Mouse (Mus musculus): Measurements from ENCODE around the gene Dnaaf1. TPM values are rescaled to one million over a fixed set of nuclear protein-coding genes. Genes with fewer than 3 reads are reported as not detected.

Gene Dnaaf1
- total RNA-seq, 2 experiments from 2014 or later: not detected

DNA sequence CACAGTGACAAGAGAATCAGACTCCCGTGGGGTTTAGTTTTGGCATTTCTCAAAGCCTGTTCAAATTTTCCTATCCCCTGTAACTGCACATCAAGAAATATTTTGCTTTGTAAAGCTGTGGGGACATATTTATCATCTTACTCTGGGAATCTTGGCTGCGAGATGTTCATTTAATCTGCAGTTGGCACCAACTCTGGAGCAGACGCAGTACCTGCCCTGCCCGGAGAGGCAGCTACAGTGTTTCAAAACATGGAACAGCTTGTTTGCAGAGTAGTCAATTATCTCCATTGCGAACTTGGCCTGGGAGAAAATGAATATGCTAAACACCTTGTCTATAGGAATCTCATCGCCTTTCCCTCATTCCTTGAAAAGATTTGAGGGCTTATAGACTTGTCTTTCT lies 63.2 kb downstream of the Dnaaf1 start:
- intact Hi-C loops (cut with DNase I): no loop called here
- no peak for DNase-seq (ENCODE audit: extremely low spot score in 1 of 2, low spot score in 2 of 2)

DNA sequence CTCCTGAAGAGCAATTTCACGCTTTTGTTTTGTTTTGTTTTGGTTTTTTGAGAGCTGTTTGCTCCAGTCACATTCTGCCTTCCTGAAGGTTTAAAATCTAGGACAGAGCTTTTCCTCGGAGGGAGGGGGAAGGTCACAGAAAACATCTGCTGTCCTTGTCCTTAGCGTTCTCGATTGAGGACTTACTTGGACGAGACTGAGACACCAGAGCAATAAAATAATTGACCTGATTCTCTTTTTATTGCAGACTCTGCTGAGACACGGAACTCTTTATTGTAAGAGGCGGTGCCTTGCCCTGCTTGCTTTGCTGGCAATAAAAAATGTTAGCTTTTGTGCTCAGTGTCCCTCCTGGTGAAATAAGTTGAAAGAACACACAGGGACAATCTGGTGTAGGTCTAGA lies 64.8 kb downstream of the Dnaaf1 start:
- no peak for DNase-seq (ENCODE audit: extremely low spot score in 1 of 2, low spot score in 2 of 2)
- intact Hi-C loops (cut with DNase I): no loop called here

DNA sequence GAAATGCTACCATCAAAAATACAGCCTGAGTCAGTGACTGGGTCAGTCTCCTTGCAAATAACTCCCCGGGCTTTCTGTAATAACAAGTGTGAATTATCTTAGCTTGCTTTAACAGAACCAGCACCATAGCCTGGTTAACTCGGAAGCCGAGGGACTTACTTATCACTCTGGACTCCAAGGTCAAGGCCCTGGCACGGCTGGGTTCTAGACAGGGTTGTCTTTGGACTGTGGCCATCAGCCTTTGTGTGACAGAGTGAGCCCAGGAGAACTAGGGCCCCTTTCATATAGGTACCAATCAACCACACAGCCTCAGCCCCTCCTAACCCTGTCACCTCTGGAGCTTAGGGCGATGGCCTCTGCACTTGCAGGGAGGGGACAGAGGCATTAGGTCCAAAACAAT lies 66.0 kb downstream of the Dnaaf1 start:
- intact Hi-C loops (cut with DNase I): no loop called here
- no peak for DNase-seq (ENCODE audit: extremely low spot score in 1 of 2, low spot score in 2 of 2)

DNA sequence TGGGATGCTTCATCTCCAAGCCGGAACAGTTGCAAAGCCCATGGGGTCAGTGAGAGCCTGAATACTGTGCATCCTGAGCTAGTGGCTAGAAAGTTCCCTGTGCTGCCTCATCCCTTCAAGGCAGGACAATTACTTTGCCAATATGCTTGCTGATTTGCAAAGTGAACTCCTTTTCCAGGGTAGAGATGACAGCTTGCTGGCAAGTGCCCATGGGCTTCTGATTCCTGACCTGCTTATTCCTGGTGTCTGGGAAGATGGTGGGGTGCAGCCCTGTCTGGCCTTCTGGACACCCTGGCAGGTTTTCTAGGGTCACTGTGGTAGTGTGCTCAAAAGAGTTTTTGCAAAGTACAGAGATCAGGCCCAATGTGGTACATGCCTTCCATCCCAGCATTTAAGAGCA lies 67.9 kb downstream of the Dnaaf1 start:
- intact Hi-C loops (cut with DNase I): no loop called here

DNA sequence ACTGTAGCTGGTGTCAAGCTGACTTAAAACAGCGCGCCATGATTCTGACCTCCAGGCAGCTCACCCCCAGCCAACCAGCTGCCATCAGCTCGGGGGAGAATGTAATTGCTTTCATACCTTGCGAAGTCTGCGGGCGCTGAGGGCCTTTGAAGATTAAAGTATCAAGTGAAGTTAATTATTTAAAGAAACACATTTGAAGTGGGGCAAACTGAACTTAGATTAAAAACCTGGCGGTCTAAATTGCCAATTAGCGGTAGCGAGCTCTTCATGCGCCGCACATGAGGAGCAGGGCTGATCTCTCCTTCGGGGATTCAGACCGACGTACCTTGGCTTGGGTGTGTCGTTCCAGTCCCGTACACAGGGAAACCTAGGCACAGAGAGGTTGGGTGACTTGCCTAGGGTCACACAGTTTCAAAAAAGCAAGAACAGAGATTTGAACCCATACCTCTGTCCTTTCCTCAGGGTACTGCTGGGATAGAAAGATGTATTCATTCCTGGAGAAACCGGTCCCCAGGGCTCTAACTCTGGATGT lies 69.5 kb downstream of the Dnaaf1 start:
- DNase-seq (ENCODE audit: extremely low spot score in 1 of 2, low spot score in 2 of 2): no peak
- intact Hi-C loops (cut with DNase I): no loop called here

More for the DNA sequence above, 67.9 kb downstream of the Dnaaf1 start:
- no peak for DNase-seq (ENCODE audit: extremely low spot score in 1 of 2, low spot score in 2 of 2)

DNA sequence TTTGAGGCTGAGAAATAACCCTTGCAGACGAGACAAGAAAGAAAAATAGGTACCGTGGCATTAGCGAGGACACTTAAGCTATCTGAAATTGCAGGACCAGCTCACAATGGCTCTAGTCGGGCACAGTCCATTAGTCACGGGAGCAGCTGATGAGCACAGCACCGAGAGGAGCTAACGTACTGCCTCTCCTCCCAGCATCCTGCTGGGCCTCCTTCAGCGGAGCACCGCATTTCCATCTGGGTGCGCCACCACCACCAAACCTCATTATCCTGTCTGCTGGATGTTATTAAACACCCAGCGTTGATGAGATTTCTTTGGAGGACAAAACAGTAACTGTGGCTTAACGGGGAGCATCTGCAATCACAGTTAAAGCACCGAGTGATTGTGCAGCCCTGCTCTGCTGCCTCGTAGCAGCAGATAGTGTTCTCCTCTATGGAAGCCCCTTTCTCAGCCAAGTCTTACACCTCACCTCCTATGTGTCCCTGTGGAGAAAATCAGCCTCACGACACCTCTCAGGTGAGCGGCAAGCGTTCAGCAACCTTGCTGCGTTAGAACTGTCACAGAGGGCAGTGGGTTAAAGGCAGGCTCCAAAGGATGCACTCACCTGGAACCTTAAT lies 70.1 kb downstream of the Dnaaf1 start:
- intact Hi-C loops (cut with DNase I): no loop called here

DNA sequence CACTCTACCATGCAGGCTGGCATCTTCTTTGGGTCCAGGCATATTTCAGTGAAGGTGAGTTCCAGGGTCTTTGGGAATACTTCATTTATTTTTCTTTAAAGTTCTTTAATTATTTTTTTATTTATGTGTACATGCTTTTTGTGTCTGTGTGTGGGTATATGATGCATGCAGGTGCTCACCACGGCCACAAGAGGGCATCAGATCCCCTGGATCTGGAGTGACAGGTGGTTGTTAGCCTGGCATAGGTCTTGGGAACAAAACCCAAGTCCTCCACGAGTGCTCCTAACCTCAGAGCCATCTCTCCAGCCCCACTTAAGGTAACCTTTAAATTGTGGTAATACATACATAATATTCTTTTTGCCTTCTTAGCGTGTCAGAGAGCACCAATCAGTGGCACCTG lies 71.2 kb downstream of the Dnaaf1 start:
- DNase-seq (ENCODE audit: extremely low spot score in 1 of 2, low spot score in 2 of 2): no peak
- intact Hi-C loops (cut with DNase I): no loop called here

More for the DNA sequence above, 70.1 kb downstream of the Dnaaf1 start:
- DNase-seq (ENCODE audit: extremely low spot score in 1 of 2, low spot score in 2 of 2): no peak

DNA sequence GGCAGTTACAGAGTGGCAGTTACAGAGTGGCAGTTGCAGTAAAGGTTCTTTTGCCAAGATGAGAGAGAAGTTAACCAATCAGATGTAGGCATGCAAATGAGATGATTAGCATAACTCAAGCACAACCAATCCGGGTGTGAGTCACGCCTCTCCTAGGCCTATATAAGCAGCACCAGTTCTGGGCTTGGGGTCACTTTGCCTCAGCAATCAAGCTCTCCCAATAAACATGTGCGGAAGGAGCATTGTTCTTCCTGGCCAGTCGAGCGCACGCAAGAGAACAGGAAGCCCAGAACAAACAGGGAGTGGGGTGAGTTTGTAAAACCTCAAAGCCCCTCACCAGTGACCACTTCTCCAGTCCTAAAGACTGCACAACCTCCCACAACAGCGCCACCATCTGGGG lies 71.8 kb downstream of the Dnaaf1 start:
- intact Hi-C loops (cut with DNase I): no loop called here
- no peak for DNase-seq (ENCODE audit: extremely low spot score in 1 of 2, low spot score in 2 of 2)

Other genes starting within 250 kb of the Dnaaf1 start
- 100 to 1,000 TPM; 676 to 711 TPM for gene Hsbp1, start 230.7 kb upstream of the Dnaaf1 start, total RNA-seq (2021)
- 10 to 100 TPM; 23.4 to 24.6 TPM for gene Mlycd, start 180.4 kb upstream of the Dnaaf1 start, total RNA-seq (2021)
- gene Osgin1, start 141.1 kb upstream of the Dnaaf1 start, total RNA-seq (2021): 1 to 10 TPM in 1 of 2 experiments, not detected in 1; 1.2 TPM
- gene Necab2, start 128.5 kb upstream of the Dnaaf1 start, total RNA-seq (2021): 10 to 100 TPM; 51.6 to 63.6 TPM
- gene Slc38a8, start 73.5 kb upstream of the Dnaaf1 start, total RNA-seq (2021): under 1 TPM in 1 of 2 experiments, not detected in 1; 0.45 TPM
- 10 to 100 TPM; 59.1 to 70.0 TPM for gene Mbtps1, start 16.5 kb upstream of the Dnaaf1 start, total RNA-seq (2021)
- 10 to 100 TPM; 48.3 to 56.2 TPM for gene Hsdl1, start 52 bp upstream of the Dnaaf1 start, total RNA-seq (2021)
- 10 to 100 TPM; 11.2 to 12.5 TPM for gene Taf1c, start 30.0 kb downstream of the Dnaaf1 start, total RNA-seq (2021)
- gene Adad2, start 37.5 kb downstream of the Dnaaf1 start, total RNA-seq (2021): not detected
- gene Kcng4, start 60.4 kb downstream of the Dnaaf1 start, total RNA-seq (2021): under 1 TPM; 0.55 to 0.60 TPM
- gene Wfdc1, start 91.1 kb downstream of the Dnaaf1 start, total RNA-seq (2021): 1 to 10 TPM; 4.5 to 5.7 TPM
- gene Atp2c2, start 124.8 kb downstream of the Dnaaf1 start, total RNA-seq (2021): under 1 TPM; 0.55 to 0.79 TPM
- 10 to 100 TPM; 14.2 to 15.9 TPM for gene Tldc1, start 203.2 kb downstream of the Dnaaf1 start, total RNA-seq (2021)